Mouse (Mus musculus) olfactory bulb, adult 2 months (tissue): ENCODE measurements at regions not wholly inside any gene's neighbourhood (a gene's known extent, or its start where the extent isn't known, plus 50 kb on each side); places are given as distances from the start of the nearest gene placed in this dataset.

Experiments used
- CTCF ChIP-seq: fragments of 200-500 bp; IDR thresholded peaks from 2 replicates; pipeline ENCODE4 v1.5.1; 2012; ENCODE audit warnings: low read depth, mild to moderate bottlenecking, low read length, moderate library complexity; ENCODE audit not compliant: insufficient read depth
- POLR2A ChIP-seq: fragments of 200-500 bp; IDR thresholded peaks from 2 replicates; pipeline ENCODE4 v1.6.1; 2012; ENCODE audit warnings: mild to moderate bottlenecking, low read depth, low read length, moderate library complexity; ENCODE audit not compliant: insufficient read depth

GRCm38 (mm10) chr1:136781561-136782025, 156.9 kb downstream of the Zfp281 start:
- TF ChIP-seq CTCF, result no peak
- TF ChIP-seq POLR2A, result 0 out of 2 replicates have a peak, but pooled peaks have one; percentile 19
